Mouse (Mus musculus): ENCODE data around the gene Flt1. TPM values are rescaled to one million over a fixed set of nuclear protein-coding genes. Genes with fewer than 3 reads are reported as not detected.

The Flt1 gene
- polyA plus RNA-seq, 1 experiment from 2014 or later, result 10.1 TPM

DNA sequence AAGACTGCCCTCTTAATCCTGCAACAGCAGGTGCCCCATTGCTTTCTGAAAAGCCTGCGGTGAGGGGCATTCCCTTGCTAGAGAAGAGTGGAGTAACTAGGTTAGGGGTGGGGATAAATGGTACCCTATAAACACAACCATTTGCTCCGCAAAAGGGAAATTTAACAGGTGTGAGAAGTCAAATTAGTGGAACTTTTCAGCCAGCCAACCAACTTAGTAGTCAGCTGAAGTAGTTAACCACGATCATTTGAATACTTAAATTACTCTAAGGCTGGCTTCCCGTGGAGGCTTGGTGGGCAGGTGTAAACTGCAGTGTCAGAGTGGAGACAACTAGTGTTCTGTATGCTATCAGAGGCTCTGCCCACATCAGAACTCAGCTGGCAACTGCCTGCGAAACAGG lies 28.6 kb downstream of the Flt1 start:
- Histone ChIP-seq H3K27ac (ENCODE audit: low read depth, low read length) (no peak overlapping the region), H3K4me2 (ENCODE audit: low read depth, low read length, severe bottlenecking) (no peak overlapping the region), H3K36me3 (ENCODE audit: control insufficient read depth, insufficient read depth, low read length) (no peaks in the 10 kb centered on the region), H3K9me3 (ENCODE audit: control insufficient read depth, low read length) (no peaks in the 10 kb centered on the region), H3K4me3 (ENCODE audit: low read depth, low read length) (no peak overlapping the region), H3K27me3 (ENCODE audit: control insufficient read depth, insufficient read depth, low read length) (no peaks in the 10 kb centered on the region), H3K4me1 (replicated peaks; ENCODE audit: control insufficient read depth, insufficient read depth, low read length) (no peaks in the 10 kb centered on the region), H3K9ac (ENCODE audit: low read length) (no peak overlapping the region)
- DNase-seq (ENCODE audit: low spot score) (no peak), ATAC-seq (replicated peaks; ENCODE audit: low FRiP score) (no peak)
- 20% methylated on average over 5 of the region's 5 CpGs for WGBS

DNA sequence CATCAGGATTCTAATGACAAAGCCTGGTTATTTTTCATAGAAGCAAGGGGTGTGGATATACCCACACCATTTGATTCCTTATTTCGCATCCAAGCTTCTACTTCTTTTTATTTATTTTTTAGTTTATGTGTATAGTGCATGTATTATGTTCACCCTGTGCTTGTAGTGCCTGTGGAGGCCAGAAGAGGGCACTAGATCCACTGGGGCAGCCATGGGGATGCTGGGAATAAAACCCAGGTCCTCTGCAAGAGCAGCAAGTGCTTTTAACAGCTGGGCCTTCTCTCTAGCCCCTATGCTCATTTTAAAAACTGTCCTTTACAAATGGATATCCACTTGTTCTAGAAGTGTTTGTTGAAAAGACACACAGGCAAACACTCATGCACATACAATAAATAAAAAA lies 33.2 kb downstream of the Flt1 start:
- H3K4me2 ChIP-seq (ENCODE audit: low read depth, low read length, severe bottlenecking), result no peak overlapping the region
- no peaks in the 10 kb centered on the region for H3K9me3 ChIP-seq (ENCODE audit: control insufficient read depth, low read length)
- no peaks in the 10 kb centered on the region for H3K4me1 ChIP-seq (replicated peaks; ENCODE audit: control insufficient read depth, insufficient read depth, low read length)
- H3K9ac ChIP-seq (ENCODE audit: low read length), result no peak overlapping the region
- H3K27ac ChIP-seq (ENCODE audit: low read depth, low read length), result no peak overlapping the region
- no peaks in the 10 kb centered on the region for H3K27me3 ChIP-seq (ENCODE audit: control insufficient read depth, insufficient read depth, low read length)
- DNase-seq (ENCODE audit: low spot score) (no peak), ATAC-seq (replicated peaks; ENCODE audit: low FRiP score) (no peak)
- H3K36me3 ChIP-seq (ENCODE audit: control insufficient read depth, insufficient read depth, low read length), result no peaks in the 10 kb centered on the region
- no peak overlapping the region for H3K4me3 ChIP-seq (ENCODE audit: low read depth, low read length)
- 96% methylated on average over 1 of the region's 1 CpGs for WGBS

DNA sequence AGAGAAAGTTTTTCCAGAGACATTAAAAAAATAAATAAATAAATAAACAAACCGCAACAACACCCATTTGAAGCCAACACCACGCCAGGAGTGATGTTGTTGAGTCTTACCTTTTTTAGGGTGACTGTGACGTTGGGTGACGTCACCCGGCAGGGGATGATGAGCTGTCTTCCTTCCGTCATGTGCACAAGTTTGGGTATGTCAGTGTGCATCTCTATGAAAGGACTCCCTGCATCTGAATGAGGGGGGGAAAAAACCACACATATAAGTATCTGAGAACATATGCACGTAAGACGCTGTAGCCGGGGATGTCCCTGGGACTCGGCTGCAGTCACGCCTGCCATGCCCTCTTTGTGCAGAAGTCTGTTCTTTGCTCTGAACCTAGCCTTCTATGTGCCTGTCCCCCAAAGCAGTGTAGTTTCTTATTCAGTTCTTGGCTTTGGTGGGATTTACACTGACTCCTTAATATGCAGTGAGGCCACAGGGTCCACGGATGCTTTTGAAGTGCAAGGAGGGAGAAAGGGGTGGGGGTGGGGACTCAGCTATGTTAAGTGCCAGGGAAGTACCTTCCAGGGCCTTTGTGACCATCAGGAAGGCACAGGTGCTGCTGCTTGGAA lies 42.0 kb downstream of the Flt1 start:
- Histone ChIP-seq H3K9me3 (ENCODE audit: control insufficient read depth, low read length) (no peaks in the 10 kb centered on the region), H3K36me3 (ENCODE audit: control insufficient read depth, insufficient read depth, low read length) (no peaks in the 10 kb centered on the region), H3K27me3 (ENCODE audit: control insufficient read depth, insufficient read depth, low read length) (no peaks in the 10 kb centered on the region), H3K27ac (ENCODE audit: low read depth, low read length) (no peak overlapping the region), H3K9ac (ENCODE audit: low read length) (no peak overlapping the region), H3K4me2 (ENCODE audit: low read depth, low read length, severe bottlenecking) (no peak overlapping the region), H3K4me1 (replicated peaks; ENCODE audit: control insufficient read depth, insufficient read depth, low read length) (no peaks in the 10 kb centered on the region), H3K4me3 (ENCODE audit: low read depth, low read length) (no peak overlapping the region)
- ATAC-seq (replicated peaks; ENCODE audit: low FRiP score), result no peak
- no peak for DNase-seq (ENCODE audit: low spot score)
- 86% methylated on average over 12 of the region's 12 CpGs for WGBS

DNA sequence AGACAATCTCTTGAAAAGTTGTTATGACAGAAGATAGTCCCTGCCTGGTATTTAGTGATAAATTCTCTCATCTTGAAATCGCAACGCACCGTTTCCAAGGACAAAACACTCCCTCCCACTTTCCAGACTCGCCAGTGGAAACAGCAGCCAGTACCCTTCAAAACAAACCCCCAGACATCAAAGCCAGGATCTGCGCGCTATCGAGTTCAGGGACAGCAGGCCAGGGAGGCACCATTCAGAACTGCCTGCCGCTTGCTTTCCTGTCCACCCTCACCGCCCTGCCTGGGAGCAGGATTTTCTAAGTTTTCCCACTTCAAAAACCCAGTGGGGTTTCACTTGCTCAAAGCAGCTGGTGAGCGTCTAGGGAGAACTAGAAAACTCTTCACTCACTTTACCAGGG lies 44.6 kb downstream of the Flt1 start:
- Histone ChIP-seq H3K36me3 (ENCODE audit: control insufficient read depth, insufficient read depth, low read length) (no peaks in the 10 kb centered on the region), H3K9me3 (ENCODE audit: control insufficient read depth, low read length) (no peaks in the 10 kb centered on the region), H3K27me3 (ENCODE audit: control insufficient read depth, insufficient read depth, low read length) (no peaks in the 10 kb centered on the region), H3K9ac (ENCODE audit: low read length) (no peak overlapping the region), H3K4me1 (replicated peaks; ENCODE audit: control insufficient read depth, insufficient read depth, low read length) (no peaks in the 10 kb centered on the region), H3K4me2 (ENCODE audit: low read depth, low read length, severe bottlenecking) (no peak overlapping the region), H3K4me3 (ENCODE audit: low read depth, low read length) (no peak overlapping the region), H3K27ac (ENCODE audit: low read depth, low read length) (no peak overlapping the region)
- 52% methylated on average over 10 of the region's 10 CpGs for WGBS
- ATAC-seq (replicated peaks; ENCODE audit: low FRiP score), result no peak
- no peak for DNase-seq (ENCODE audit: low spot score)

DNA sequence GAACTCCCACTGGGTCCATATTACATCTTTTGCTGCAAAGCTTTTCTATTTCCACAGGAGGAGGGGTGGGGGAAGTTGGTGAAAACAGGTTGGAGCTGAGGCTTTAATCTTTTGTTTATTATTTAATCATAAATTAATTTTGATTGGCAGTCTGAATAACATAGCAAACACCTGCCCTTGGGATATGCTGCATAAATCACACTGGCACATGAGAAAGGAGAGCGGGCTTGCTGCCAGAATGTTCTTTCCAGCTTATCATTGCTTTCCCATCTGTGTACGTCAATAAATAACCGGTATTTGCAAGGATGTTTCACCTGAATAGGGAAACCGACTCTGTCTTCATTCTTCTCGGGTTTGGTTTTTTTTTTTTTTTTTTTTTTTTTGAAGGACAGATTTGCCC lies 45.1 kb downstream of the Flt1 start:
- ATAC-seq (replicated peaks; ENCODE audit: low FRiP score) (no peak), DNase-seq (ENCODE audit: low spot score) (no peak)
- Histone ChIP-seq H3K4me3 (ENCODE audit: low read depth, low read length) (no peak overlapping the region), H3K27ac (ENCODE audit: low read depth, low read length) (no peak overlapping the region), H3K4me1 (replicated peaks; ENCODE audit: control insufficient read depth, insufficient read depth, low read length) (no peaks in the 10 kb centered on the region), H3K27me3 (ENCODE audit: control insufficient read depth, insufficient read depth, low read length) (no peaks in the 10 kb centered on the region), H3K9me3 (ENCODE audit: control insufficient read depth, low read length) (no peaks in the 10 kb centered on the region), H3K9ac (ENCODE audit: low read length) (no peak overlapping the region), H3K4me2 (ENCODE audit: low read depth, low read length, severe bottlenecking) (no peak overlapping the region), H3K36me3 (ENCODE audit: control insufficient read depth, insufficient read depth, low read length) (no peaks in the 10 kb centered on the region)
- WGBS, result 86% methylated on average over 5 of the region's 5 CpGs

DNA sequence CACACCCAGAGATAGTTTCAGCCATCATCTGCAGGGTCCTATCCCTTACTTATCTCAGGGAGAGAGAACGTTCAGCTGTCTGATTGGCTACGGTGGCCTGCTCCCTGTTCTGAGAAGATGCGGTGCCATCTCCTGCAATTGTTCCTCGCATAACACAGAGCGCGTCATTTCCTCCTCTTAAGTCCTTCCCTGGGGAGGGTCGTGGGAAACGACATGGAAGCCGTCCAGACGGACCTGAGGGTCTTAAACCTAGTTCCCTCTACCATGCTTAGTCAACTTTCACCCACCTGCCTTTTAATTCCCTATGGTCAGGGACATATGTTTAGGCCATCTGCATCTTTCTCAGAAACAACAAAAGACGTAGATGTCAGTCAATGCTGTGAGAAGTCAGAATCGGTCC lies 46.5 kb downstream of the Flt1 start:
- Histone ChIP-seq H3K27ac (ENCODE audit: low read depth, low read length) (no peak overlapping the region), H3K9me3 (ENCODE audit: control insufficient read depth, low read length) (no peaks in the 10 kb centered on the region), H3K27me3 (ENCODE audit: control insufficient read depth, insufficient read depth, low read length) (no peaks in the 10 kb centered on the region), H3K9ac (ENCODE audit: low read length) (no peak overlapping the region), H3K4me1 (replicated peaks; ENCODE audit: control insufficient read depth, insufficient read depth, low read length) (no peaks in the 10 kb centered on the region), H3K36me3 (ENCODE audit: control insufficient read depth, insufficient read depth, low read length) (no peaks in the 10 kb centered on the region), H3K4me2 (ENCODE audit: low read depth, low read length, severe bottlenecking) (no peak overlapping the region), H3K4me3 (ENCODE audit: low read depth, low read length) (no peak overlapping the region)
- WGBS, result 93% methylated on average over 12 of the region's 12 CpGs
- DNase-seq (ENCODE audit: low spot score), result no peak
- no peak for ATAC-seq (replicated peaks; ENCODE audit: low FRiP score)

DNA sequence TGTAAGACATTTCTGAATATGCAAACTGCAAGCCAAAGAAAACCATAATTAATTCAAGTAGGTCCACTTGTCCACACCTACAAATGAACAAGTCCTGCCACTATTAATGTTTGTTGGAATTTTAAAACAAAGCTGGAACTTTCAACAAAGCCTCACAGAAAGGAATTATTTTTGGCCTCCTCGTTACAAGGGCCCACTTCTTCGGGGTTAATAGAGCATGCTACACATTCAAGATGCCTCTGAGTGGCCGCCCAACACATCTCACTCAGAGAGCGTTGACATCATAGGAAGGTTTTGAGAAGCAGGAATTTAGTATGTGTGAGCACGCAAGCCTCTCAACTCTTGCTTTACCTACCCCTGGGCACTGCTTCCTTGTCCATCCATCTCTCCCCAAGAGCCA lies 50.0 kb downstream of the Flt1 start:
- ATAC-seq (replicated peaks; ENCODE audit: low FRiP score), result no peak
- H3K4me1 ChIP-seq (replicated peaks; ENCODE audit: control insufficient read depth, insufficient read depth, low read length), result no peaks in the 10 kb centered on the region
- H3K4me2 ChIP-seq (ENCODE audit: low read depth, low read length, severe bottlenecking), result no peak overlapping the region
- no peaks in the 10 kb centered on the region for H3K36me3 ChIP-seq (ENCODE audit: control insufficient read depth, insufficient read depth, low read length)
- no peak overlapping the region for H3K4me3 ChIP-seq (ENCODE audit: low read depth, low read length)
- H3K9me3 ChIP-seq (ENCODE audit: control insufficient read depth, low read length), result no peaks in the 10 kb centered on the region
- H3K27me3 ChIP-seq (ENCODE audit: control insufficient read depth, insufficient read depth, low read length), result no peaks in the 10 kb centered on the region
- no peak overlapping the region for H3K9ac ChIP-seq (ENCODE audit: low read length)
- H3K27ac ChIP-seq (ENCODE audit: low read depth, low read length), result no peak overlapping the region
- 54% methylated on average over 5 of the region's 5 CpGs for WGBS
- DNase-seq (ENCODE audit: low spot score), result no peak

DNA sequence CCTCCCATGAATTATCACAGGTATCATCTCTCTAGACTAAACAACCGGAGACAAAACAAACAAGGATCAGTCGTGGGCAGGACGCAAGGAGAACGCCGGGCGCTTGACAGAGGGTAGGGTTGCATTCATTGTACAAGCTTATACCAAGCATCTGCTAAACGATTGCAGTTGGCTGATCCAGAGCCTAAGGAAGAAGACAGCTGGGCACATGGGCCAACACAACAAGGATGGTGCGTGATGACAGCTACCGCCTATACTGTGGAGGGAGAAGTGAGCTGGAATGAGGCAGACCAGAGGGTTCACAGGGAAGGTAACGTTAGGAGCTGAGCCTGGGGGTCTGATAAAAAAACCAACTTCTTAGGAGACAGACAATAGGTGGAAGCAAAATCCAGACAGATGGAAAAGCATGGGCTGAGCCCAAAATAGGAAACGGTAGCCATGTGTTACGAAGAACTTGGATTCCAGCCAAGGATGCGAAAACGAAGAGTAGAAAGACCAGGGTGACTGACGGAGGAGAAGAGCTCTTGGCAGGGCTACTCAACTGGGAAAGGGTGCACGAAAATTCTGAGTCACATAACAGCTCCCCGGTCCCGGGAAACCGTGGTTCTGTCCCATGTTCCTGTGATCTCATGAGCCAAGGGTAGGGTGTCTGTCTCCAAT lies 53.9 kb downstream of the Flt1 start:
- ATAC-seq (replicated peaks; ENCODE audit: low FRiP score), result no peak
- WGBS, result 93% methylated on average over 19 of the region's 19 CpGs
- no peak for DNase-seq (ENCODE audit: low spot score)

More for the DNA sequence above, 53.9 kb downstream of the Flt1 start:
- Histone ChIP-seq H3K4me1 (replicated peaks; ENCODE audit: control insufficient read depth, insufficient read depth, low read length) (no peaks in the 10 kb centered on the region), H3K9ac (ENCODE audit: low read length) (no peak overlapping the region), H3K27ac (ENCODE audit: low read depth, low read length) (no peak overlapping the region), H3K4me2 (ENCODE audit: low read depth, low read length, severe bottlenecking) (no peak overlapping the region), H3K9me3 (ENCODE audit: control insufficient read depth, low read length) (no peaks in the 10 kb centered on the region), H3K36me3 (ENCODE audit: control insufficient read depth, insufficient read depth, low read length) (no peaks in the 10 kb centered on the region), H3K4me3 (ENCODE audit: low read depth, low read length) (no peak overlapping the region), H3K27me3 (ENCODE audit: control insufficient read depth, insufficient read depth, low read length) (no peaks in the 10 kb centered on the region)
